Mouse (Mus musculus): ENCODE measurements around the gene Tmem97. TPM values are rescaled to one million over a fixed set of nuclear protein-coding genes. Genes with fewer than 3 reads are reported as not detected.
"Not testable (repeated sequence)": the region's sequence is repeated elsewhere in the genome, so short reads cannot be mapped to it uniquely, and the experiment has no call there.

Tmem97 gene
- polyA plus RNA-seq, 1 experiment from 2014 or later, result 45.9 TPM

- WGBS, result 89% methylated on average over 2 of the region's 2 CpGs
- peak overlapping the region; percentile 80; the same call in 1 of the 2 replicates for H3K4me2 ChIP-seq
- peaks cover 27% of the 10 kb centered on the region for H3K4me1 ChIP-seq
These were observed 2.7 kb downstream of the Tmem97 start for GRCm38 (mm10) chr11:78547718-78548460.

GRCm38 (mm10) chr11:78545181-78545580 lies 5.4 kb downstream of the Tmem97 start:
- 64% methylated on average over 8 of the region's 8 CpGs for WGBS
- peaks cover 24% of the 10 kb centered on the region for H3K4me1 ChIP-seq
- no peaks in the 10 kb centered on the region for H3K9me3 ChIP-seq (replicated peaks)
- ATAC-seq, result no peak
- H3K27ac ChIP-seq, result no peak overlapping the region
- no peak overlapping the region for H3K4me2 ChIP-seq
- no peak overlapping the region for H3K4me3 ChIP-seq
- H3K9ac ChIP-seq, result no peak overlapping the region
- peaks cover 34% of the 10 kb centered on the region for H3K36me3 ChIP-seq (ENCODE audit: poor library complexity, severe bottlenecking)
- H3K27me3 ChIP-seq, result no peaks in the 10 kb centered on the region

More at GRCm38 (mm10) chr11:78547718-78548460, 2.7 kb downstream of the Tmem97 start:
- no peak overlapping the region; the same call in 1 of the 2 replicates for H3K27ac ChIP-seq
- peaks cover 9% of the 10 kb centered on the region for H3K36me3 ChIP-seq (ENCODE audit: poor library complexity, severe bottlenecking)
- H3K4me3 ChIP-seq, result no peak overlapping the region
- no peak overlapping the region for H3K9ac ChIP-seq
- no peaks in the 10 kb centered on the region for H3K9me3 ChIP-seq (replicated peaks)
- ATAC-seq, result no peak
- H3K27me3 ChIP-seq, result no peaks in the 10 kb centered on the region

GRCm38 (mm10) chr11:78544449-78545111 lies 6.0 kb downstream of the Tmem97 start:
- no peak for ATAC-seq
- no peaks in the 10 kb centered on the region for H3K27me3 ChIP-seq
- no peak overlapping the region for H3K4me2 ChIP-seq
- H3K4me1 ChIP-seq, result peaks cover 18% of the 10 kb centered on the region
- no peak overlapping the region for H3K4me3 ChIP-seq
- 94% methylated on average over 7 of the region's 7 CpGs for WGBS
- H3K27ac ChIP-seq, result no peak overlapping the region
- peaks cover 40% of the 10 kb centered on the region for H3K36me3 ChIP-seq (ENCODE audit: poor library complexity, severe bottlenecking)
- H3K9me3 ChIP-seq (replicated peaks), result no peaks in the 10 kb centered on the region
- H3K9ac ChIP-seq, result no peak overlapping the region

- Histone ChIP-seq H3K4me1 (peaks cover 16% of the 10 kb centered on the region), H3K9me3 (replicated peaks) (no peaks in the 10 kb centered on the region), H3K4me2 (no peak overlapping the region), H3K27ac (no peak overlapping the region), H3K4me3 (no peak overlapping the region), H3K27me3 (no peaks in the 10 kb centered on the region), H3K36me3 (ENCODE audit: poor library complexity, severe bottlenecking) (peaks cover 52% of the 10 kb centered on the region), H3K9ac (no peak overlapping the region)
- ATAC-seq, result no peak
- WGBS, result 88% methylated on average over 3 of the region's 3 CpGs
These were observed 10.2 kb downstream of the Tmem97 start for GRCm38 (mm10) chr11:78540358-78540757.

GRCm38 (mm10) chr11:78536690-78537084 lies 13.9 kb downstream of the Tmem97 start:
- H3K4me3 ChIP-seq, result peak overlapping the region; percentile 67
- WGBS, result 5% methylated on average over 14 of the region's 14 CpGs
- H3K9me3 ChIP-seq (replicated peaks), result no peaks in the 10 kb centered on the region
- peak overlapping the region; percentile 80 for H3K4me2 ChIP-seq
- H3K27ac ChIP-seq, result peak overlapping the region; percentile 74
- H3K4me1 ChIP-seq, result peaks cover 29% of the 10 kb centered on the region
- peaks cover 38% of the 10 kb centered on the region for H3K36me3 ChIP-seq (ENCODE audit: poor library complexity, severe bottlenecking)
- H3K9ac ChIP-seq, result peak overlapping the region; percentile 81
- no peaks in the 10 kb centered on the region for H3K27me3 ChIP-seq
- ATAC-seq, result 0 out of 2 replicates have a peak, but pooled peaks have one; percentile 5

- Histone ChIP-seq H3K4me1 (peaks cover 29% of the 10 kb centered on the region), H3K9me3 (replicated peaks) (no peaks in the 10 kb centered on the region), H3K4me3 (peak within 1 kb of the TSS; percentile 67), H3K36me3 (ENCODE audit: poor library complexity, severe bottlenecking) (peaks cover 34% of the 10 kb centered on the region), H3K9ac (peak within 1 kb of the TSS; percentile 81), H3K27ac (peak within 1 kb of the TSS; percentile 88), H3K4me2 (peak within 1 kb of the TSS; percentile 80), H3K27me3 (no peaks in the 10 kb centered on the region)
- peak; percentile 98 for ATAC-seq
- under 1% methylated on average over 52 of the region's 52 CpGs for WGBS
These were observed 14.4 kb downstream of the Tmem97 start, which contains the start of the genes Tnfaip1 and Ift20 for GRCm38 (mm10) chr11:78536080-78536689. Tnfaip1 (minus strand) TSS chr11:78536332. Ift20 (plus strand) TSS chr11:78536361.

- WGBS, result under 1% methylated on average over 23 of the region's 23 CpGs
- Histone ChIP-seq H3K27ac (peak overlapping the region; percentile 88), H3K27me3 (no peaks in the 10 kb centered on the region), H3K4me3 (peak overlapping the region; percentile 67), H3K4me2 (peak overlapping the region; percentile 80), H3K9ac (peak overlapping the region; percentile 77), H3K4me1 (peaks cover 29% of the 10 kb centered on the region), H3K36me3 (ENCODE audit: poor library complexity, severe bottlenecking) (peaks cover 28% of the 10 kb centered on the region), H3K9me3 (replicated peaks) (no peaks in the 10 kb centered on the region)
- peak; percentile 5; the same call in 1 of the 2 replicates for ATAC-seq
These were observed 15.0 kb downstream of the Tmem97 start for GRCm38 (mm10) chr11:78535376-78536079.

- H3K4me2 ChIP-seq, result peak overlapping the region; percentile 80
- H3K27me3 ChIP-seq, result no peaks in the 10 kb centered on the region
- no peak overlapping the region for H3K27ac ChIP-seq
- no peaks in the 10 kb centered on the region for H3K9me3 ChIP-seq (replicated peaks)
- 94% methylated on average over 4 of the region's 4 CpGs for WGBS
- peak overlapping the region; percentile 67 for H3K4me3 ChIP-seq
- peaks cover 29% of the 10 kb centered on the region for H3K4me1 ChIP-seq
- peak overlapping the region; percentile 77; the same call in 1 of the 2 replicates for H3K9ac ChIP-seq
- peaks cover 25% of the 10 kb centered on the region for H3K36me3 ChIP-seq (ENCODE audit: poor library complexity, severe bottlenecking)
- no peak for ATAC-seq
These were observed 16.1 kb downstream of the Tmem97 start for GRCm38 (mm10) chr11:78534516-78534915.

GRCm38 (mm10) chr11:78531515-78531914 lies 19.1 kb downstream of the Tmem97 start:
- Histone ChIP-seq H3K4me1 (peaks cover 15% of the 10 kb centered on the region), H3K36me3 (ENCODE audit: poor library complexity, severe bottlenecking) (peaks cover 44% of the 10 kb centered on the region)
- H3K9me3 ChIP-seq (replicated peaks); H3K9ac ChIP-seq; H3K4me2 ChIP-seq; H3K27me3 ChIP-seq; H3K4me3 ChIP-seq; H3K27ac ChIP-seq; ATAC-seq: not testable (repeated sequence)
- 96% methylated on average over 10 of the region's 10 CpGs for WGBS

- Histone ChIP-seq H3K27ac (no peak overlapping the region), H3K9ac (no peak overlapping the region), H3K4me2 (no peak overlapping the region), H3K4me3 (no peak overlapping the region), H3K36me3 (ENCODE audit: poor library complexity, severe bottlenecking) (peaks cover 48% of the 10 kb centered on the region), H3K27me3 (no peaks in the 10 kb centered on the region), H3K9me3 (replicated peaks) (no peaks in the 10 kb centered on the region), H3K4me1 (peaks cover 15% of the 10 kb centered on the region)
- ATAC-seq, result no peak
- 87% methylated on average over 6 of the region's 6 CpGs for WGBS
These were observed 19.5 kb downstream of the Tmem97 start for GRCm38 (mm10) chr11:78531046-78531445.

GRCm38 (mm10) chr11:78530001-78530400 lies 20.6 kb downstream of the Tmem97 start:
- H3K9me3 ChIP-seq (replicated peaks), result no peaks in the 10 kb centered on the region
- no peak overlapping the region for H3K4me2 ChIP-seq
- no peak overlapping the region for H3K27ac ChIP-seq
- H3K4me3 ChIP-seq, result no peak overlapping the region
- no peak for ATAC-seq
- no peaks in the 10 kb centered on the region for H3K27me3 ChIP-seq
- no peak overlapping the region for H3K9ac ChIP-seq
- peaks cover 59% of the 10 kb centered on the region for H3K36me3 ChIP-seq (ENCODE audit: poor library complexity, severe bottlenecking)
- WGBS, result 92% methylated on average over 12 of the region's 12 CpGs
- peaks cover 11% of the 10 kb centered on the region for H3K4me1 ChIP-seq

Measured in forebrain, embryonic 13.5 days (tissue).